Mouse (Mus musculus): ENCODE results near the gene Sult2a2. TPM values are rescaled to one million over a fixed set of nuclear protein-coding genes. Genes with fewer than 3 reads are reported as not detected.

Sult2a2 gene
- polyA plus RNA-seq (2012; rRNA removed) = not detected in 2 replicates

DNA sequence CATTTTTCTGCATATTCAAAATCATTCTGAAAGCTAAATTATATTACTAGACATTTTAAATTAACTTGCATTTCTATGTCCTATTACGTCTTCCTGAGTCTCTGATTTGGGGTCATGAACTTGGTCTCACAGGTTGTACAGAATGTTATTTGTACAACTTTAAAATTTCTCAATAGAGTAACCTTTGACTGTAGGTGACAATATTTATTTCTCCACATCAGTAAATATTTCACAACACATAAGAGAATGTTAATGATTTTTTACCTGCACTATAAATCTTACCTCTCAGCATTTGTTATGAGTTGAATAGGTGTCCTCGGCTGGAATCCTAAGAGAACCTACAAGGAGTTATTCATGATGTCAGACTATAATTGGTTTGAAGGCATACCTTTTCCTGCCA is at the start of gene Sult2a2:
Gene Sult2a2, plus strand, starts transcription at position 301 of the 400 bp plus-strand sequence.

Other genes with a start within 250 kb of the Sult2a2 start
- not detected in 2 replicates for gene Bsph2, start 162.4 kb upstream of the Sult2a2 start, polyA plus RNA-seq (2012; rRNA removed)
- not detected in 2 replicates for gene Sult2a5, start 109.5 kb upstream of the Sult2a2 start, polyA plus RNA-seq (2012; rRNA removed)
- not detected in 2 replicates for gene Sult2a1, start 103.9 kb downstream of the Sult2a2 start, polyA plus RNA-seq (2012; rRNA removed)

All from central nervous system, embryonic 14 days (tissue).